In the genomic region with DNA sequence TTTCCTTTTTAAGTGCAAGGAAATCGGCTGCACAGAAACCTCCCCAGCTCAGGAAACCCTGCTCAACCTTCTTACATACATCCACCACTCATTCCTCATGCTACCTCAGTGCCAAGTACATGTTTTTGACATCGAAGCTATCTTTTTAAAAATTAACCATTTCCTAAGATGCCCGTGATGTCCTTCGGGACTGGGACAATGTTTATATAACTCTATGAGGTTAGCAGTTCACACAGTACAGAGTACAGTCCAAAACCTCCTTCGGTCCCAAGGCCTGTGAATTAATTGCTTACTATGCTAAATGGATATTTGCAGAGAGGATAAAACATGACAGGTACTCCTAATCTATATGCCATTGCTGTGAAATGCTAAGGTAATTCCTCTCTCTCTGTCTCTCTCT, we compare ENCODE assay signal across 11 mouse cellular contexts.
"Had no signal": no experiment of that assay in that cellular context is flagged by ENCODE, and none has a peak within 500 bp of the region (broad histone marks: within the 10 kb centered on the region; RNA-seq: fewer than 3 reads in every experiment).

No protein-coding gene starts in this region.

- H3K9ac ChIP-seq: intestine, embryonic 15.5 days; liver, embryonic 15.5 days; midbrain, embryonic 15.5 days; neural tube, embryonic 13.5 days had no signal

- H3K27ac ChIP-seq: intestine, embryonic 15.5 days; limb, embryonic 10.5 days; liver, embryonic 15.5 days; midbrain, embryonic 10.5 days; midbrain, embryonic 15.5 days had no signal

- H3K27me3 ChIP-seq: intestine, embryonic 15.5 days; liver, embryonic 15.5 days; midbrain, embryonic 15.5 days; neural tube, embryonic 13.5 days had no signal

- ATAC-seq: intestine, embryonic 15.5 days; lung, postnatal 0 days had no signal

- H3K4me1 ChIP-seq: intestine, embryonic 15.5 days; liver, embryonic 15.5 days; midbrain, embryonic 10.5 days; midbrain, embryonic 15.5 days had no signal

- DNase-seq: lung, adult 2 months; lung, postnatal 36 days; thymus, postnatal 36 days had no signal

- H3K36me3 ChIP-seq: intestine, embryonic 15.5 days; limb, embryonic 10.5 days; liver, embryonic 15.5 days; midbrain, embryonic 10.5 days; midbrain, embryonic 15.5 days; neural tube, embryonic 13.5 days had no signal

- H3K4me2 ChIP-seq: intestine, embryonic 15.5 days; liver, embryonic 11.5 days; liver, embryonic 15.5 days; midbrain, embryonic 15.5 days had no signal

- H3K4me3 ChIP-seq: intestine, embryonic 15.5 days; limb, embryonic 10.5 days; liver, embryonic 15.5 days; midbrain, embryonic 10.5 days; midbrain, embryonic 15.5 days had no signal

- H3K9me3 ChIP-seq: intestine, embryonic 15.5 days; limb, embryonic 10.5 days; liver, embryonic 15.5 days; midbrain, embryonic 10.5 days; midbrain, embryonic 15.5 days; neural tube, embryonic 13.5 days had no signal
